Mouse (Mus musculus) adrenal gland, adult (tissue): ENCODE measurements around the gene U2af2.

Experiments
- DNase-seq, 2 experiments: peaks; one replicate each; pipeline ENCODE4 v3.0.0; 2022 to 2023; ENCODE audit warnings: low spot score in 1 of 2; ENCODE audit not compliant: inconsistent age in 2 of 2

U2af2 gene

GRCm38 (mm10) chr7:5102564-5102963 lies 40.6 kb downstream of the U2af2 start:
- peak in 1 of 2 experiments; percentile 29 for DNase-seq

- no peak for DNase-seq
Observed at GRCm38 (mm10) chr7:5108272-5108671, 46.3 kb downstream of the U2af2 start.

- peak in 1 of 2 experiments; percentile 12 for DNase-seq
Observed at GRCm38 (mm10) chr7:5109301-5109700, 47.4 kb downstream of the U2af2 start.

GRCm38 (mm10) chr7:5112701-5113100 lies 50.8 kb downstream of the U2af2 start:
- peak in 1 of 2 experiments; percentile 13 for DNase-seq

GRCm38 (mm10) chr7:5116850-5117249 lies 54.9 kb downstream of the U2af2 start, which contains the start of gene Rfpl4:
Gene Rfpl4 (minus strand): TSS chr7:5116950.
- no peak for DNase-seq

GRCm38 (mm10) chr7:5125078-5125477 lies 63.1 kb downstream of the U2af2 start:
- no peak for DNase-seq

- DNase-seq = peak; percentile 87 to 94
Observed at GRCm38 (mm10) chr7:5125549-5126406, 63.8 kb downstream of the U2af2 start, which contains the start of gene Rasl2-9. Gene Rasl2-9 (minus strand): TSS chr7:5125950.
